Mouse (Mus musculus): ENCODE results near the gene Skap2. TPM values are rescaled to one million over a fixed set of nuclear protein-coding genes. Genes with fewer than 3 reads are reported as not detected.

The Skap2 gene
- polyA plus RNA-seq, 1 experiment from 2014 or later, result 68.7 TPM

DNA sequence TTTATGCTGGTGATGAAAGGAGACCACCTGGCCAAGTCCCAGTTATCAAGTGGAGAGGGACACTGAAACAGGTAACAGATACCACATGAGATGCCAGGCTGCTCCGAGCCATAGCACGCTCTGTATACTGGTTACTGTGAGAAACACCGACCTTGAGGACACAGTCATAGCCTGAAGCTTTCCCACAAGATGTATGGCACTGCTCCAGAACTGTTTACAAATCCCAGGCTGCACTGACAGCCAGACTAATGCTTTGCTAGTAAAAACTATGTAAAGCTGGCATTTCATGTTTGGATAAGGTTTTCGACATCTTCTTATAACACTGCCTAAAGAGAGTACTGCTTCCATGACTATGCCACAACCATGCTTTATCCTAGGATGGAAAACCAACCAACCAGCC lies 90.5 kb downstream of the Skap2 start:
- Histone ChIP-seq H3K4me2 (ENCODE audit: low read depth, low read length) (no peak overlapping the region), H3K27me3 (ENCODE audit: control insufficient read depth, insufficient read depth, low read depth, low read length) (no peaks in the 10 kb centered on the region), H3K36me3 (ENCODE audit: control insufficient read depth, insufficient read depth, low read length) (no peaks in the 10 kb centered on the region), H3K4me1 (replicated peaks; ENCODE audit: control insufficient read depth, insufficient read depth, low read length) (peaks cover 5% of the 10 kb centered on the region; the same call in 1 of the 2 replicates), H3K9ac (ENCODE audit: low read length) (no peak overlapping the region), H3K9me3 (ENCODE audit: control insufficient read depth, low read length) (no peaks in the 10 kb centered on the region), H3K27ac (ENCODE audit: low read length) (no peak overlapping the region), H3K4me3 (ENCODE audit: low read length) (no peak overlapping the region)
- 45% methylated on average over 4 of the region's 4 CpGs for WGBS
- no peak for ATAC-seq (ENCODE audit: low read depth)

DNA sequence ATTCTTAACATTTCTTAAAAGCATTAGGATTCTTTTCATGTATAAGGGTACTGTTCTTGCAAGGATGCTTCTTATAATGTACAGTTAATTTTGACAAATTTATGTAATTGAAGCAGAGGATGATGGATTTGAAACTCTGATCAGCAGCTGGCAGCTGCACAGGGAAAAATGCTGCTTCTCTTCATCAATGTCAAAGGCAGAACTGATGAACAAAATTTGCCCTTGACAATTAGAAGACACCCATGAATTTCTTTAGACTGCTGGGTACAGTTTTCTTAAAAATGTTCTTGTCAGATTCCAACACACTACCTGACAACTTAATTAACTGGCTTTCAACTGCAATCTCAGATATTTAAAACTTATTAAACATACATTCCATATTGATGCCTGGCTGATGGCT lies 103.9 kb downstream of the Skap2 start:
- Histone ChIP-seq H3K4me1 (replicated peaks; ENCODE audit: control insufficient read depth, insufficient read depth, low read length) (peaks cover 9% of the 10 kb centered on the region; the same call in 1 of the 2 replicates), H3K9me3 (ENCODE audit: control insufficient read depth, low read length) (no peaks in the 10 kb centered on the region), H3K27ac (ENCODE audit: low read length) (no peak overlapping the region), H3K4me2 (ENCODE audit: low read depth, low read length) (no peak overlapping the region), H3K4me3 (ENCODE audit: low read length) (no peak overlapping the region), H3K36me3 (ENCODE audit: control insufficient read depth, insufficient read depth, low read length) (peaks cover 5% of the 10 kb centered on the region; the same call in 1 of the 2 replicates), H3K9ac (ENCODE audit: low read length) (no peak overlapping the region), H3K27me3 (ENCODE audit: control insufficient read depth, insufficient read depth, low read depth, low read length) (no peaks in the 10 kb centered on the region)
- ATAC-seq (ENCODE audit: low read depth), result no peak

DNA sequence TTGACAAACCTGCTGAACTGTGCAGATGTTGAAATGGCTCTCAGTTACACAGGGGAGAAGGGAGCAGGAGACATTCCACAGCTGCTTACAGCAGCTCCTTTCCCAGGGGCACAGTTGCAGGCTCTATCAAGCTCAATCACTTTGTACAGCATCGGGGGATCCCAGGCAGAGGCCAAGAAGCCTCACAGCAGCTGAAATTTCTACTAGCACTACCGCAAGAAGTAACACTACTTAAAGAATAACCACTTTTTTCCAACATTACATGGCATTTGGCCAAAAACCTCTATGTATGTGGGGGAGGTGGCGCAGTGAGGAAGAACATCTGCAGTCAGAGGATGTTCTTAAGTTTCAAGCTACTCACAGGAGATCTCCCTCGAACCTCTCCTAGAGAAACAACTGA lies 106.7 kb downstream of the Skap2 start:
- no peaks in the 10 kb centered on the region for H3K27me3 ChIP-seq (ENCODE audit: control insufficient read depth, insufficient read depth, low read depth, low read length)
- ATAC-seq (ENCODE audit: low read depth), result peak; percentile 98
- 25% methylated on average over 4 of the region's 4 CpGs for WGBS
- H3K4me1 ChIP-seq (replicated peaks; ENCODE audit: control insufficient read depth, insufficient read depth, low read length), result peaks cover 9% of the 10 kb centered on the region; the same call in 1 of the 2 replicates
- H3K9me3 ChIP-seq (ENCODE audit: control insufficient read depth, low read length), result no peaks in the 10 kb centered on the region
- peak overlapping the region; percentile 58 for H3K27ac ChIP-seq (ENCODE audit: low read length)
- no peak overlapping the region for H3K9ac ChIP-seq (ENCODE audit: low read length)
- no peak overlapping the region for H3K4me3 ChIP-seq (ENCODE audit: low read length)
- no peak overlapping the region for H3K4me2 ChIP-seq (ENCODE audit: low read depth, low read length)
- peaks cover 5% of the 10 kb centered on the region; the same call in 1 of the 2 replicates for H3K36me3 ChIP-seq (ENCODE audit: control insufficient read depth, insufficient read depth, low read length)

DNA sequence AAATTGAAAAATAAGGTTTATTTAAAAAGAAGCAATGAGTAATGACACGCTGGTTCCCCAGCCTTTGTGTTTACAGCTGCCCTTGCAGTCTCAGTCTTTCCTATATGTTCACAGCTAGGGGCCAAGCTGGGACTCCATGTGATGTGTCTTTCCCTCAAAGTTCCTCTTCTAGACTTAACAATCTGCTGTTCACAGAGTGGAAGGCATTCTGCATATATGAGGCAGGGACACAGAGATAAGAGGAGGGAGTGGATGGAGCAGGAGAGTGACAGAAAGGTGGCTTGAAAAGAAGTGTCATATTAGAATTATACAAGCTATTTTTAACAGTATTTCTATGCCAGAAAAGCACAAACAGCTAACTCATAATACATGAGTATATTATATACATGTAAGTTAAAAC lies 110.8 kb downstream of the Skap2 start:
- Histone ChIP-seq H3K27ac (ENCODE audit: low read length) (no peak overlapping the region), H3K9me3 (ENCODE audit: control insufficient read depth, low read length) (no peaks in the 10 kb centered on the region), H3K36me3 (ENCODE audit: control insufficient read depth, insufficient read depth, low read length) (no peaks in the 10 kb centered on the region), H3K4me2 (ENCODE audit: low read depth, low read length) (no peak overlapping the region), H3K4me3 (ENCODE audit: low read length) (no peak overlapping the region), H3K9ac (ENCODE audit: low read length) (no peak overlapping the region), H3K27me3 (ENCODE audit: control insufficient read depth, insufficient read depth, low read depth, low read length) (no peaks in the 10 kb centered on the region), H3K4me1 (replicated peaks; ENCODE audit: control insufficient read depth, insufficient read depth, low read length) (peaks cover 12% of the 10 kb centered on the region; the same call in 1 of the 2 replicates)
- 59% methylated on average over 1 of the region's 1 CpGs for WGBS
- ATAC-seq (ENCODE audit: low read depth), result no peak

DNA sequence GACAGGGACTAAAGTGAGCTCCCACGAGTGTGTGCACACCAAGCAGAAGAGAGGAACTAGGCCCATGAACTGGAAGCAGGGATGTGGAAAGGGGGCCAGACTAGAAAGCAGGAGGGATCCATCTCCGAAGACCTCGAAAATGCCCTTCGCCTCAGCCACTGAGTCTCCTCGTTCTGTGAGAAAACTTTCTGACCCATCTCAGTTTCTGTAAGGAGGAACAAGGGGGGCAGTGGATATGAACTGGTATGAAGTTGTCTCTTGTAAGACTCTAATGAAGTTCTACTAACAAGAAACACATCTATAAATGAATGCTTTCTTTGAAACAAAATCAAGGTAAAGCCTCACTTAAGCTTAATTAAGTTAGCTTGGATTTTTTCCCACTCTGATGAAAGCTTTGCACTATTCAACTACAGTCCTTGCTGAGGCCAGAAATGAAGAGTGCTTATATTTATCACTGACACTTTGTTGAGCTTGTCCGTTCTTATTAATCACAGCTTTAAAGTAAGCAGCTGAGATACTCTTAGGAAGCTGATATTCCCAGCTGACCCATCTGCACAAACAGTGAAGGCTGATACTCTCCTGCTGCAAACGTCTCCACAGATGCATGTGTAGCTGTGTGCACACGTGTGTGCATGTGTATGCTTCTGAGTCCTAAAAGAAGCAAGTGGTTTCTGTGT lies 113.9 kb downstream of the Skap2 start:
- 40% methylated on average over 8 of the region's 8 CpGs for WGBS
- H3K4me2 ChIP-seq (ENCODE audit: low read depth, low read length), result no peak overlapping the region
- no peaks in the 10 kb centered on the region for H3K36me3 ChIP-seq (ENCODE audit: control insufficient read depth, insufficient read depth, low read length)
- H3K9me3 ChIP-seq (ENCODE audit: control insufficient read depth, low read length), result no peaks in the 10 kb centered on the region
- no peaks in the 10 kb centered on the region for H3K27me3 ChIP-seq (ENCODE audit: control insufficient read depth, insufficient read depth, low read depth, low read length)
- peak; percentile 83 for ATAC-seq (ENCODE audit: low read depth)
- H3K4me1 ChIP-seq (replicated peaks; ENCODE audit: control insufficient read depth, insufficient read depth, low read length), result peaks cover 7% of the 10 kb centered on the region; the same call in 1 of the 2 replicates
- H3K27ac ChIP-seq (ENCODE audit: low read length), result peak overlapping the region; percentile 55
- no peak overlapping the region for H3K4me3 ChIP-seq (ENCODE audit: low read length)
- no peak overlapping the region for H3K9ac ChIP-seq (ENCODE audit: low read length)

DNA sequence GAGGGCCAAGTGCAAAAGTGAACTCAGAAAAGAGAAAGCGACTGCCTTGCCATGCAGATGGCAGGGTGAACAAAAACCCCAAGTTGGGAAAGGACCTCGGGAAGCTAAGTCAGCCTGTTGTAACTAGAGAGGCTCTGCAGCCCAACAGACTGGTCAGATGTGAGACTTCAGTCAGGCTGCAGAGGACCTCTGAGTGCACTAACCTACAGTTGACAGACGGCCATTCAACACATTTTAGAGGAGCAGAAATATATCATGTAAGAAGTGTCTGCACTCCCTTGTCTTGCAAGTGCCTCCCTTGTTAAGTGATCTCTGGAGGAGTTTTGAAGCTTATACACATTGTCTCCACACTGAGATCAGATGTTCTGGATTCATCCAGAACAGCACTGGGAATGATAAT lies 116.6 kb downstream of the Skap2 start:
- ATAC-seq (ENCODE audit: low read depth), result no peak
- Histone ChIP-seq H3K36me3 (ENCODE audit: control insufficient read depth, insufficient read depth, low read length) (no peaks in the 10 kb centered on the region), H3K4me2 (ENCODE audit: low read depth, low read length) (no peak overlapping the region), H3K27me3 (ENCODE audit: control insufficient read depth, insufficient read depth, low read depth, low read length) (no peaks in the 10 kb centered on the region), H3K9me3 (ENCODE audit: control insufficient read depth, low read length) (no peaks in the 10 kb centered on the region), H3K4me3 (ENCODE audit: low read length) (no peak overlapping the region), H3K27ac (ENCODE audit: low read length) (peak overlapping the region; percentile 18), H3K4me1 (replicated peaks; ENCODE audit: control insufficient read depth, insufficient read depth, low read length) (peaks cover 13% of the 10 kb centered on the region), H3K9ac (ENCODE audit: low read length) (no peak overlapping the region)
- WGBS, result 59% methylated on average over 3 of the region's 3 CpGs

DNA sequence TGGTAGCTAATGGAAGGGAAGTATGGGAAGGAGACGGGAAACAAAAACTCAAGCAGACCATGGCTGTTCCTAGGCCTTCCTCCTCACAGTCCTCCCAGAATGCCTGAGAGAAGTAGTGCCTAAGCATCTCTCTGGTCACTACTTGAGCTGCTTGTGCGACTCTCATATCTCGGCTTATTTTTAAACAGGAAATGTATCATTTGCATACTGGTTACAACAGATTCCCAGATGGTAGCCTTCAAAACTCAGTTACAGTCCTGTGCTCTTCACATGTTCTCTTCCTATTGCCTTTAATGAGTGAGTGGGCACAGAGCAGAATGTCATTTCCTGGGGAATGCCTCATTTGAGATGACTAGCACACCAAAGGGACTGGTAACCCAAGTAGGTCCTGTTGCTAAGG lies 117.6 kb downstream of the Skap2 start:
- peak; percentile 64 for ATAC-seq (ENCODE audit: low read depth)
- H3K27me3 ChIP-seq (ENCODE audit: control insufficient read depth, insufficient read depth, low read depth, low read length), result no peaks in the 10 kb centered on the region
- peak overlapping the region; percentile 26; the same call in 1 of the 2 replicates for H3K27ac ChIP-seq (ENCODE audit: low read length)
- no peaks in the 10 kb centered on the region for H3K9me3 ChIP-seq (ENCODE audit: control insufficient read depth, low read length)
- no peak overlapping the region for H3K9ac ChIP-seq (ENCODE audit: low read length)
- no peak overlapping the region for H3K4me2 ChIP-seq (ENCODE audit: low read depth, low read length)
- H3K36me3 ChIP-seq (ENCODE audit: control insufficient read depth, insufficient read depth, low read length), result no peaks in the 10 kb centered on the region
- H3K4me1 ChIP-seq (replicated peaks; ENCODE audit: control insufficient read depth, insufficient read depth, low read length), result peaks cover 15% of the 10 kb centered on the region
- no peak overlapping the region for H3K4me3 ChIP-seq (ENCODE audit: low read length)
- WGBS, result 30% methylated on average over 3 of the region's 3 CpGs

DNA sequence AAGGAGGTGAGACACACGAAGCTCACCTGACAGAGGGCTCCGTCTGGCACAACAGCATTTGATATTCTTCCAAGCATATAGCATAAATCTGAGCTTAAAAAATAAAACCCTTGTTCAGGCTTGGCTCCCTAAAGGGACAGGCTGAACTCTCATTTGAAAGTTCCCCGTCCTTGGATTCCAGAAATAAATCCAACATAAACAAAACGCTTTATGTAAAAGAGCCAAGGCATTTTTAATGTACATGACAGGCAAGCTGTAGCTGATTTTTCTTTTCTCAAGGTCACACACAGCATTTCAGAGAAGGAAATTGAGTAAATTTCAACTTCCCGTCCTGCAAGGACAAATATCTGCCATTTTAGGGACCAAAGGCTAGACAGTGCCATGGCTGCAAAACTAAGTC lies 122.0 kb downstream of the Skap2 start:
- H3K27ac ChIP-seq (ENCODE audit: low read length), result peak overlapping the region; percentile 78
- peaks cover 31% of the 10 kb centered on the region for H3K4me1 ChIP-seq (replicated peaks; ENCODE audit: control insufficient read depth, insufficient read depth, low read length)

DNA sequence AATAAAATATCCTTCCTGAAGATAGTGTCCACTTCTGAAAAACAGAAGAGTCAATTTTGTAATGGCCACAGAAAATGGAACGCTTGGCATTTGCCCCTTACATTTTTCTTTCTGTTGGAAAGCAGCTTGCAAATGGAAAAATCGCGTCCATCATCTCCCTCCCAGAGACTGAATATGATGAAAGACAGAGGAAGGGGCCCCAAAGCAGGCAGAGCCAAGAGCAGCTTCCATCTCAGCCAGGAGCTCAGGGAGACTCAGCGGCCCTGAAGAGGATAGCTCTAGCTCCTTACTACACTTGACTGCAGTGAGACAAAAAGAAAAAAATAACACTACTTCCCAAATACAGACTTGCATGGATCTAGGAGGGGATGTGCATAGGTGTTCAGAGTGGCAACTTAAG lies 122.5 kb downstream of the Skap2 start:
- peak overlapping the region; percentile 78 for H3K27ac ChIP-seq (ENCODE audit: low read length)
- H3K27me3 ChIP-seq (ENCODE audit: control insufficient read depth, insufficient read depth, low read depth, low read length), result no peaks in the 10 kb centered on the region
- WGBS, result 34% methylated on average over 4 of the region's 4 CpGs
- no peaks in the 10 kb centered on the region for H3K9me3 ChIP-seq (ENCODE audit: control insufficient read depth, low read length)
- H3K4me1 ChIP-seq (replicated peaks; ENCODE audit: control insufficient read depth, insufficient read depth, low read length), result peaks cover 31% of the 10 kb centered on the region
- peak overlapping the region; percentile 28 for H3K4me2 ChIP-seq (ENCODE audit: low read depth, low read length)
- no peaks in the 10 kb centered on the region for H3K36me3 ChIP-seq (ENCODE audit: control insufficient read depth, insufficient read depth, low read length)
- H3K9ac ChIP-seq (ENCODE audit: low read length), result no peak overlapping the region
- no peak overlapping the region for H3K4me3 ChIP-seq (ENCODE audit: low read length)
- ATAC-seq (ENCODE audit: low read depth), result peak; percentile 82

More for the DNA sequence above, 122.0 kb downstream of the Skap2 start:
- H3K4me3 ChIP-seq (ENCODE audit: low read length), result no peak overlapping the region
- peak; percentile 62 for ATAC-seq (ENCODE audit: low read depth)
- peak overlapping the region; percentile 28 for H3K4me2 ChIP-seq (ENCODE audit: low read depth, low read length)
- H3K36me3 ChIP-seq (ENCODE audit: control insufficient read depth, insufficient read depth, low read length), result no peaks in the 10 kb centered on the region
- H3K9me3 ChIP-seq (ENCODE audit: control insufficient read depth, low read length), result no peaks in the 10 kb centered on the region
- WGBS, result 36% methylated on average over 5 of the region's 5 CpGs
- no peaks in the 10 kb centered on the region for H3K27me3 ChIP-seq (ENCODE audit: control insufficient read depth, insufficient read depth, low read depth, low read length)
- no peak overlapping the region for H3K9ac ChIP-seq (ENCODE audit: low read length)

Data from lung, embryonic 16.5 days (tissue).